ENCODE assay signal across 16 mouse cellular contexts in genomic region chr8:78467889-78468288, GRCm38 (mm10). TPM values are rescaled to one million over a fixed set of nuclear protein-coding genes. Genes with fewer than 3 reads are reported as not detected.
DNase-seq lines count a peak whose midpoint lies in the region; ATAC-seq and TF ChIP-seq lines count a peak whose summit lies in the region.
"Had no signal": no experiment of that assay in that cellular context is flagged by ENCODE, and none has a peak within 500 bp of the region (broad histone marks: within the 10 kb centered on the region; RNA-seq: fewer than 3 reads in every experiment).

No protein-coding gene starts in this region.

- no peaks in the 10 kb centered on the region for H3K4me1 ChIP-seq in intestine, postnatal 0 days (replicated peaks; ENCODE audit: control insufficient read depth, insufficient read depth, low read length)
- H3K4me1 ChIP-seq in intestine, embryonic 16.5 days (ENCODE audit: control insufficient read depth, insufficient read depth, low read length) = no peaks in the 10 kb centered on the region
- H3K4me1 ChIP-seq in CH12.LX (ENCODE audit: control insufficient read depth in 1 of 2, insufficient read depth in 2 of 2) = peaks cover 0 to 8% of the 10 kb centered on the region in 2 experiments; a peak in 2 of 4 replicates
- H3K4me1 ChIP-seq: embryonic facial prominence, embryonic 13.5 days; neural tube, embryonic 12.5 days had no signal

- TF ChIP-seq POLR2A in CH12.LX (IDR thresholded peaks at IDR 0.05; ENCODE audit: low read depth, low read length) = no peak

- no peaks in the 10 kb centered on the region for H3K36me3 ChIP-seq in intestine, postnatal 0 days (ENCODE audit: control insufficient read depth, insufficient read depth)
- H3K36me3 ChIP-seq in intestine, embryonic 16.5 days (ENCODE audit: control insufficient read depth, insufficient read depth, low read length) = no peaks in the 10 kb centered on the region
- no peaks in the 10 kb centered on the region for H3K36me3 ChIP-seq in CH12.LX (replicated peaks in 1 of 2; ENCODE audit: control insufficient read depth in 1 of 2, insufficient read depth in 1 of 2, low read length in 1 of 2)
- H3K36me3 ChIP-seq: embryonic facial prominence, embryonic 13.5 days; neural tube, embryonic 12.5 days had no signal

- no peaks in the 10 kb centered on the region for H3K79me2 ChIP-seq in CH12.LX (replicated peaks; ENCODE audit: control insufficient read depth, extremely low read depth, insufficient read depth, poor library complexity, severe bottlenecking)

- in situ Hi-C loops in CH12.LX (cut with MboI; ENCODE audit: low pct_ligation_motif_present, low pct_unique_long_range_greater_than_20kb, low sequenced_read_pairs) = no loop called here
- in situ Hi-C loops in Patski (cut with MboI; ENCODE audit: low pct_unique_long_range_greater_than_20kb) = no loop called here

- dilution Hi-C loops in CH12.LX (cut with MboI; ENCODE audit: extremely low pct_ligation_motif_present, extremely low pct_unique_long_range_greater_than_20kb, low sequenced_read_pairs) = no loop called here

- POLR2A ChIA-PET in Patski (lab: Charles Lee) = no interaction called here

- peak; percentile 61 for TF ChIP-seq RAD21 in CH12.LX (IDR thresholded peaks at IDR 0.05; ENCODE audit: low read depth, low read length)

- no peak overlapping the region for H3K9ac ChIP-seq in intestine, postnatal 0 days (ENCODE audit: low read depth, low read length)
- no peak overlapping the region for H3K9ac ChIP-seq in intestine, embryonic 16.5 days (ENCODE audit: low read depth, low read length)
- H3K9ac ChIP-seq in CH12.LX (ENCODE audit: insufficient read depth, low read depth) = no peak overlapping the region
- H3K9ac ChIP-seq: embryonic facial prominence, embryonic 13.5 days; forebrain, postnatal 0 days; neural tube, embryonic 12.5 days had no signal

- DNase-seq in CH12.LX (ENCODE audit: extremely low read depth) = peak; percentile 40
- DNase-seq in Patski (ENCODE audit: low read depth, low spot score) = no peak
- DNase-seq in induced T-regulatory cell, adult 2 months (ENCODE audit: low read depth) = peak; percentile 51
- no peak for DNase-seq in frontal cortex, postnatal 14 days (ENCODE audit: low spot score in 2 of 2)
- DNase-seq in layer of hippocampus, adult 9-10 months (ENCODE audit: low spot score) = no peak
- no peak for DNase-seq in cerebellum, adult 8-10 months
- DNase-seq: forebrain, postnatal 0 days; liver; right cerebral cortex, postnatal 25 days had no signal

- CTCF ChIA-PET in Patski (lab: Charles Lee) = no interaction called here

- peak; percentile 24 for TF ChIP-seq CTCF in intestine, postnatal 0 days (IDR thresholded peaks at IDR 0.05; ENCODE audit: low read depth)
- TF ChIP-seq CTCF in CH12.LX (conservative IDR thresholded peaks at IDR 0.05 in 1 of 2, IDR thresholded peaks at IDR 0.05 in 1 of 2; ENCODE audit: low read depth in 2 of 2, low read length in 2 of 2) (peak in 1 of 2 experiments; percentile 57; a peak in 2 of 4 replicates), Patski (IDR thresholded peaks at IDR 0.05) (peak; percentile 34)

- no peaks in the 10 kb centered on the region for H3K9me3 ChIP-seq in intestine, postnatal 0 days (ENCODE audit: control insufficient read depth)
- H3K9me3 ChIP-seq in intestine, embryonic 16.5 days (ENCODE audit: control insufficient read depth, low read length) = no peaks in the 10 kb centered on the region
- H3K9me3 ChIP-seq in CH12.LX (replicated peaks; ENCODE audit: low read length) = peaks cover 2% of the 10 kb centered on the region
- H3K9me3 ChIP-seq: embryonic facial prominence, embryonic 13.5 days; neural tube, embryonic 12.5 days had no signal

- H3K4me3 ChIP-seq in intestine, postnatal 0 days (ENCODE audit: low read depth, low read length) = no peak overlapping the region
- H3K4me3 ChIP-seq in intestine, embryonic 16.5 days (ENCODE audit: low read length) = no peak overlapping the region
- H3K4me3 ChIP-seq in CH12.LX (replicated peaks in 1 of 3; ENCODE audit: low read depth in 2 of 3, low read length in 2 of 3, poor library complexity in 1 of 3) = no peak overlapping the region
- H3K4me3 ChIP-seq: embryonic facial prominence, embryonic 13.5 days; neural tube, embryonic 12.5 days had no signal

- ATAC-seq in intestine, postnatal 0 days = no peak
- no peak for ATAC-seq in intestine, embryonic 16.5 days
- ATAC-seq in Patski = no peak
- ATAC-seq: forebrain, postnatal 0 days had no signal

- 90% methylated on average over 2 of the region's 2 CpGs for WGBS in intestine, postnatal 0 days
- WGBS in intestine, embryonic 16.5 days = 91% methylated on average over 2 of the region's 2 CpGs

- no peak overlapping the region for H3K27ac ChIP-seq in intestine, postnatal 0 days (ENCODE audit: low read depth, low read length)
- no peak overlapping the region for H3K27ac ChIP-seq in intestine, embryonic 16.5 days (ENCODE audit: low read length)
- no peak overlapping the region for H3K27ac ChIP-seq in CH12.LX (ENCODE audit: insufficient read depth, low read depth)
- H3K27ac ChIP-seq: embryonic facial prominence, embryonic 13.5 days; macrophage; neural tube, embryonic 12.5 days had no signal

- H3K27me3 ChIP-seq in intestine, postnatal 0 days (replicated peaks; ENCODE audit: control insufficient read depth, insufficient read depth, low read length) = no peaks in the 10 kb centered on the region
- H3K27me3 ChIP-seq in intestine, embryonic 16.5 days (replicated peaks; ENCODE audit: control insufficient read depth, insufficient read depth, low read length) = no peaks in the 10 kb centered on the region
- no peaks in the 10 kb centered on the region for H3K27me3 ChIP-seq in CH12.LX (replicated peaks)
- peaks cover 8% of the 10 kb centered on the region for H3K27me3 ChIP-seq in Patski
- H3K27me3 ChIP-seq: embryonic facial prominence, embryonic 13.5 days; neural tube, embryonic 12.5 days had no signal

- TF ChIP-seq EP300 in CH12.LX (IDR thresholded peaks at IDR 0.05; ENCODE audit: low read length) = no peak

- no peak overlapping the region for H3K4me2 ChIP-seq in intestine, postnatal 0 days (replicated peaks; ENCODE audit: low read depth)
- H3K4me2 ChIP-seq in intestine, embryonic 16.5 days (ENCODE audit: low read depth, low read length) = no peak overlapping the region
- H3K4me2 ChIP-seq in CH12.LX (ENCODE audit: insufficient read depth, low read depth, poor library complexity, severe bottlenecking) = no peak overlapping the region
- H3K4me2 ChIP-seq: embryonic facial prominence, embryonic 13.5 days; heart, embryonic 11.5 days; neural tube, embryonic 12.5 days had no signal

TF ChIP-seq in CH12.LX, 34 proteins besides CTCF, POLR2A, EP300 and RAD21:
- TF ChIP-seq ETS1 (conservative IDR thresholded peaks at IDR 0.05; ENCODE audit: low read depth, low read length) = no peak
- no peak for TF ChIP-seq ELF1 (IDR thresholded peaks at IDR 0.05; ENCODE audit: low read depth, low read length)
- TF ChIP-seq HCFC1 (IDR thresholded peaks at IDR 0.05; ENCODE audit: low read depth, low read length) = no peak
- no peak for TF ChIP-seq MAX (IDR thresholded peaks at IDR 0.05; ENCODE audit: low read length)
- no peak for TF ChIP-seq NRF1 (IDR thresholded peaks at IDR 0.05; ENCODE audit: low read depth, low read length)
- TF ChIP-seq UBTF (IDR thresholded peaks at IDR 0.05; ENCODE audit: low read depth, low read length) = no peak
- TF ChIP-seq SMC3 (IDR thresholded peaks at IDR 0.05; ENCODE audit: low read depth, low read length) = peak; percentile 55
- no peak for TF ChIP-seq MYC (IDR thresholded peaks at IDR 0.05; ENCODE audit: low read depth, low read length)
- no peak for TF ChIP-seq MAFK (IDR thresholded peaks at IDR 0.05; ENCODE audit: insufficient replicate concordance, low read length)

RNA-seq across cellular contexts. Expression of gene Pou4f2, which starts 31.4 kb away (rescaled TPM):
- not detected in 2 replicates for polyA plus RNA-seq in intestine, postnatal 0 days (2015; fragmentation: Nextera tagmentation; extraction: Ambion mirVana)
- not detected in 2 replicates for polyA plus RNA-seq in intestine, embryonic 16.5 days (2015; fragmentation: Nextera tagmentation; extraction: Ambion mirVana)
- total RNA-seq in CH12.LX (2012; rRNA removed) (not detected in 2 replicates), CH12.LX (2014; rRNA removed) (not detected in 2 replicates)
- polyA plus RNA-seq in CH12.LX (2012; ENCODE audit: insufficient read length, low read depth) (not detected in 2 replicates), Patski (2021) (not detected)
- total RNA-seq: forebrain, postnatal 0 days; layer of hippocampus, postnatal 10 days had no signal
- polyA plus RNA-seq: forebrain, postnatal 0 days; heart, embryonic 11.5 days; macrophage had no signal

RNA-seq across cellular contexts. Expression of gene Rbmxl1, which starts 40.8 kb away (rescaled TPM):
- 57.9 and 59.1 TPM in 2 replicates for polyA plus RNA-seq in intestine, postnatal 0 days (2015; fragmentation: Nextera tagmentation; extraction: Ambion mirVana)
- 141 and 168 TPM in 2 replicates for polyA plus RNA-seq in intestine, embryonic 16.5 days (2015; fragmentation: Nextera tagmentation; extraction: Ambion mirVana)
- total RNA-seq in CH12.LX (2012; rRNA removed) (103 and 134 TPM in 2 replicates), CH12.LX (2014; rRNA removed) (191 and 195 TPM in 2 replicates)
- polyA plus RNA-seq in CH12.LX (2012; ENCODE audit: insufficient read length, low read depth) (226 and 241 TPM in 2 replicates), Patski (2021) (106 TPM)

RNA-seq across cellular contexts. Expression of gene Slc10a7, which starts 41.3 kb away (rescaled TPM):
- polyA plus RNA-seq in intestine, postnatal 0 days (2015; fragmentation: Nextera tagmentation; extraction: Ambion mirVana) = 7.4 and 7.5 TPM in 2 replicates
- polyA plus RNA-seq in intestine, embryonic 16.5 days (2015; fragmentation: Nextera tagmentation; extraction: Ambion mirVana) = 15.5 and 16.0 TPM in 2 replicates
- total RNA-seq in CH12.LX (2012; rRNA removed) = 10.8 and 11.4 TPM in 2 replicates
- total RNA-seq in CH12.LX (2014; rRNA removed) = 16.3 and 16.4 TPM in 2 replicates
- polyA plus RNA-seq in CH12.LX (2012; ENCODE audit: insufficient read length, low read depth) = 16.3 and 20.4 TPM in 2 replicates
- polyA plus RNA-seq in Patski (2021) = 14.2 TPM

Comparison
In these comparisons a context has a peak if more than half of its experiments do, and no peak if none do; other contexts are left out.
1. DNase-seq: peak in CH12.LX (single experiment) and induced T-regulatory cell, adult 2 months (single experiment); none in Patski (single experiment), frontal cortex, postnatal 14 days (0 of 2), layer of hippocampus, adult 9-10 months (single experiment) and cerebellum, adult 8-10 months (single experiment).